Mouse (Mus musculus) midbrain, embryonic 15.5 days (tissue): Measurements from ENCODE around the gene Plac8. TPM values are rescaled to one million over a fixed set of nuclear protein-coding genes. Genes with fewer than 3 reads are reported as not detected.

Experiments used
- ATAC-seq: fragments of 200-750 bp; cut with Nextera tagmentation; replicated peaks from 2 replicates; pipeline ENCODE4 v1.8.0; 2017; ENCODE audit warnings: moderate TSS enrichment
- H3K27ac ChIP-seq: fragments of 300-500 bp; sonication (generic); 2 replicates; pipeline ENCODE4 v1.5.1; 2015; ENCODE audit warnings: mild to moderate bottlenecking, inconsistent platforms
- H3K27me3 ChIP-seq: fragments of 300-500 bp; sonication (generic); replicated peaks from 2 replicates; pipeline ENCODE4 v1.6.1; 2015; ENCODE audit warnings: inconsistent platforms
- H3K36me3 ChIP-seq: fragments of 300-500 bp; sonication (generic); replicated peaks from 2 replicates; pipeline ENCODE4 v1.6.1; 2015; ENCODE audit warnings: inconsistent platforms
- H3K4me1 ChIP-seq: fragments of 300-500 bp; sonication (generic); 2 replicates; pipeline ENCODE4 v1.6.1; 2015; ENCODE audit warnings: inconsistent platforms
- H3K4me2 ChIP-seq: fragments of 300-500 bp; sonication (generic); 2 replicates; pipeline ENCODE4 v1.6.1; 2015; ENCODE audit warnings: inconsistent platforms, mild to moderate bottlenecking, moderate library complexity
- H3K4me3 ChIP-seq: fragments of 300-500 bp; sonication (generic); 2 replicates; pipeline ENCODE4 v1.5.1; 2015; ENCODE audit warnings: mild to moderate bottlenecking, inconsistent platforms
- H3K9ac ChIP-seq: fragments of 300-500 bp; sonication (generic); 2 replicates; pipeline ENCODE4 v1.6.1; 2015; ENCODE audit warnings: mild to moderate bottlenecking, inconsistent platforms
- H3K9me3 ChIP-seq: fragments of 300-500 bp; sonication (generic); 2 replicates; pipeline ENCODE4 v1.6.1; 2016; ENCODE audit warnings: inconsistent platforms
- WGBS: fragments of 180-500 bp; shearing (Covaris S2); methylation state at CpG from one replicate; pipeline ENCODE4 v1.1.7; 2015; ENCODE audit warnings: mixed read lengths; 5-methylcytosine and 5-hydroxymethylcytosine counted together
- polyA plus RNA-seq: library from polyadenylated mRNA; unstranded; fragments of >200 nt; fragmentation: Nextera tagmentation; extraction: Ambion mirVana; gene quantifications from 2 replicates; pipeline ENCODE4 v1.2.1, GENCODE M21; 2015

Plac8 gene
- polyA plus RNA-seq, 1 experiment from 2014 or later, result 0.71 TPM

DNA sequence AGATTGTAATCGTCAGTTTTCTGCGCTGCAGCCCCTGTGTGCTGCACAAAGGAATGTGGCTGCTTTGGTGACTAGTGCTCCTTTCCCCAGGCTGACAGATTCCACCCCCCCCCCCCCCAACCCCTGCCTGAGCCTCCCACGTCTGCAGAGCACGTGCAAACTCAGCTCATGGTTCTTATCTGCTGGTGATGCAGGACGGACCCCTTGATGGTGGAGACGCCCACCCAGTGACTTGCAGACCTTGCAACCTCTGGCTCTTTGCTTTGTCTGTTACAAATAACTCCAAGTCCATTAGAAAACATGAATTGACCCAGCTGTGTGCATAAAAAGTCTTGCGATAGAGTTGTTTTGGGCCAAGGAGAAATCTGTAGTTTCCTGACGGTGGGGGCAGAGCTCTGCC is 1.3 kb downstream of the Plac8 start:
- no peak for ATAC-seq
- Histone ChIP-seq H3K9me3 (no peaks in the 10 kb centered on the region), H3K27ac (no peak overlapping the region), H3K27me3 (no peaks in the 10 kb centered on the region), H3K4me3 (no peak overlapping the region), H3K4me1 (no peaks in the 10 kb centered on the region), H3K36me3 (no peaks in the 10 kb centered on the region), H3K9ac (no peak overlapping the region), H3K4me2 (no peak overlapping the region)
- WGBS, result 43% methylated on average over 8 of the region's 8 CpGs

DNA sequence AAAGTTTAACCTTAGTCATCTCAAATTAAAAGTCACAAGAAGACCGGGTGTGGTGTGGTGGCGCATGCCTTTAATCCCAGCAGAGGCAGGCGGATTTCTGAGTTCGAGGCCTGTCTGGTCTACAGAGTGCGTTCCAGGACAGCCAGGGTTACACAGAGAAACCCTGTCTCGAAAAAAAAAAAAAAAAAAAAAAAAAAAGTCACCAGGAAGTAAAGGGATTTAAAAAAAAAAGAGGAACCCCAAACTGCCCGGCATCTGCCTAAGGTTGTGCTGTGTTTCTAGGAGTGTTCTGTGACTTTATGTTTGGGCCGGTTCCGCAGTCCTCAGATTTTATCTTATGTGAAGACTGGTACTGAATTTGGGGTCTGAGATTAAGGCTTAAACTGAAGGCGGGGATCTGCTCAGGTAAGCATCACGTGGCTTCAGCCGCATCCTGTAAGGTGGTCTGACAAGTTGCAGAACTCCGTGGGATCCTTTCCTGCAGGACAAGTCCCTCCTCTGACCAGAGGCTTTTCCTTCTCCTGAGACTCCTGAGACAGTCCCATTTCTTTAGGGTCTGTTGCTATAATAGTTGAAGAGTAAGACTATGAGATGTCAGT is 1.9 kb downstream of the Plac8 start:
- Histone ChIP-seq H3K27me3 (no peaks in the 10 kb centered on the region), H3K9me3 (no peaks in the 10 kb centered on the region), H3K9ac (no peak overlapping the region), H3K4me3 (no peak overlapping the region), H3K4me2 (no peak overlapping the region), H3K27ac (no peak overlapping the region), H3K4me1 (no peaks in the 10 kb centered on the region), H3K36me3 (no peaks in the 10 kb centered on the region)
- no peak for ATAC-seq
- 78% methylated on average over 13 of the region's 13 CpGs for WGBS

DNA sequence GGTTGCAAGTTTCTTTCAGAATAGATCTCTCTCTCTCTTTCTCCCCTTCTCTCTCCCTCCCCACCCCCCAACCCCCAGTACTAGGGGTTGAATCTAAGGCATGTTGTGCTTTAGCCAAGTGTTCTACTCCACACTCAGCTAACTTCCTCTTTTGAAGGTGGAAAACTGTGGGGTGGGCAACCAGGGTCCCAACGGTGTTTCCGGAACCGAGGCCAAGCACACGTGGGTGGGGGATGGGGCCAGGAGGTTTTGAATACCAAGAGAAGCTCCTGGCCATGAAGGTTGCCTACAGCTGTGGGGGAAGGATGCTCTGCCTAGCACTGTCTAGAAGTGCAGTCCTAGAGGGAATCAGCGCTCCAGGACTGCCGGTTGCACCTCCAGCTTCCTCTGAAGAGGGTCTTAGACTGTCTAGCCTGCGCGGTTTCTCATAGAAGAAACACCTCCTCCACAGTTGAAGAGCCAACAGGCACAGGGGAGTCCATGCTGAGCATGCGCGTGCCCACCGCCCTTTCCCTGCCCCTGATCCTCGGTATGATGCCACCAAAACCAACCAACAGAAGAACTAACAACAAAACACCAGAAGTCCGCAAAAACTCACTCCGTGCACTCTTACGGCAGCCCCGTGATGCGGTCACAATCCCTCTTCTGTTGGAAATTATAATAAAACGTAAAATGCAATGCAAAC is 2.7 kb downstream of the Plac8 start:
- ATAC-seq, result no peak
- Histone ChIP-seq H3K9me3 (no peaks in the 10 kb centered on the region), H3K4me1 (no peaks in the 10 kb centered on the region), H3K36me3 (no peaks in the 10 kb centered on the region), H3K27ac (no peak overlapping the region), H3K27me3 (no peaks in the 10 kb centered on the region), H3K4me3 (no peak overlapping the region), H3K4me2 (no peak overlapping the region), H3K9ac (no peak overlapping the region)
- WGBS, result 80% methylated on average over 18 of the region's 18 CpGs

DNA sequence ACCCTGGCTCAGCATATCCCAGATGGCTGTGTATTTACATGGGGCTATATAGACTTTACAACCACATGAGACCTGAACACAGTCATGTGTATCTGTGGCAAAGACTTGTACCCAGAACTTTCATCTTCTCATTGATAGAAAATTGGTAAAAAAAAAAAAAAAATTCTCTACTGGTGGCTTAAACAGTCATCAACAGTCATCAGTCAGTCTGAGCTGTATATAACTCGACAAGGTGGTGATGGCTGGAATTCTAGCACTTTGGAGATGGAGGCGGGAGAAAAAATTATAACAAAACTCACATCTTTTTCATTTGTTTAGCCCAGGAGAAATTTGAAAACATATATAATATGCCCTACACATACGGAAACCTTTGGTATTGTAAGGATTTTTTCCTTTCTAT is 3.2 kb downstream of the Plac8 start:
- H3K36me3 ChIP-seq, result no peaks in the 10 kb centered on the region
- no peaks in the 10 kb centered on the region for H3K27me3 ChIP-seq
- no peak for ATAC-seq
- no peaks in the 10 kb centered on the region for H3K4me1 ChIP-seq
- H3K27ac ChIP-seq, result no peak overlapping the region
- H3K9ac ChIP-seq, result no peak overlapping the region
- no peak overlapping the region for H3K4me2 ChIP-seq
- WGBS, result 90% methylated on average over 3 of the region's 3 CpGs
- H3K9me3 ChIP-seq, result no peaks in the 10 kb centered on the region
- H3K4me3 ChIP-seq, result no peak overlapping the region

DNA sequence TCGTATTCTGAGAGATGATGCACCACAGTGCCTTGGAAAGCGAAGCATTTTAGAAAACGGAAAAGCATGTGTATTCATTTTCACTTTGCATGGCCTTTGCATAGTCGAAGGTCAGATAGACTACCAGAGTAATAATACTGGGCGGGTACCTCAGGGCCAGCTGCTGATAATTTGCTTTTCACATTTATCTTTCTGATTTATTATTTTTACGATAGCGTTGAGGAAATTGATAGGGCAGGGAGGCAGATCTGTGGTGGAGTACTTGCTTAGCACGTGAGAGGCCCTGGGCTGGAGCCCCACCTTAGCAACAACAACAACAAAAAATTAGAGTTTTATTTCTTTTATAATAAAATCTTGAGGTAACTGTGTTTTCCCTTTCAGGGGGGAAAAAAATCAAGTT is 3.9 kb downstream of the Plac8 start:
- H3K9ac ChIP-seq, result no peak overlapping the region
- H3K4me3 ChIP-seq, result no peak overlapping the region
- ATAC-seq, result no peak
- no peaks in the 10 kb centered on the region for H3K4me1 ChIP-seq
- no peak overlapping the region for H3K4me2 ChIP-seq
- no peaks in the 10 kb centered on the region for H3K36me3 ChIP-seq
- H3K9me3 ChIP-seq, result no peaks in the 10 kb centered on the region
- no peaks in the 10 kb centered on the region for H3K27me3 ChIP-seq
- no peak overlapping the region for H3K27ac ChIP-seq
- 91% methylated on average over 8 of the region's 8 CpGs for WGBS

DNA sequence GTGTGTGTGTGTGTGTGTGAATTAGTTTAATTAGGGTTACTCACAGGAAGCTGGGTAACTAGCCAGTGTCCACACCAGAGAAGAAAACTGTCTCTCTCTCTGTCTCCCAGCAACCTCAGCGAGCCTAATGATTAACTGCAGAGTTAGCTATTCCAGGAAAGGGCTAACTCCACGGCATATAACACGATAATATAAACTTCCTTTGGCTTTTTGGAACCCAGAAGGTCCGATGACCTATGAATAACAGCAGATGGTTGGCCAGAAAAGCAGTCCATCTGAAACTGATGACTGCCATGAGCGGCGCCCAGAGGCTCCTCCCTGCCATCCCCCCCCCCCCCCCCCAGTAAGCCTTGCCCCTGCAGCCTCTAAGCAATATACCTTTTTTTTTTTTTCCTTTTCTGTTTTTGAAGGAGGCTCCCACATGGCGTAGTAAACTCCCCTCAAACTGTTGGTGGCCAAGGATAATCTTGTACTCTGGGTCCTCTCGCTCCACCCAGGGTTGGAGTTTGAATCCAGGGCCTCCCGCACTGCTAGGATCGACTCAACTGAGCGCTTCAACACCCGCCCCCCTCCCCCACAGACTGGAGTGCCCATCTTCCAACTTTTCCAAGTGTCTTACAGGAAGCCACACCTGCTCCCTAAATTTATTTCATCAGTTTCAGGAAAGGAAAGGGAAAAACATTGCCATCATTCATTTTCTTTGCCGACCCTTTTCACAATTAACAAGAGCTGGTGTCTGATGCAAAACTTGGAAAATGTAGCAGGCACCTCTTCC is 4.6 kb downstream of the Plac8 start:
- H3K4me3 ChIP-seq, result no peak overlapping the region
- H3K4me2 ChIP-seq, result no peak overlapping the region
- no peak overlapping the region for H3K9ac ChIP-seq
- 88% methylated on average over 13 of the region's 13 CpGs for WGBS
- H3K9me3 ChIP-seq, result no peaks in the 10 kb centered on the region
- H3K36me3 ChIP-seq, result no peaks in the 10 kb centered on the region
- H3K27ac ChIP-seq, result no peak overlapping the region
- no peaks in the 10 kb centered on the region for H3K4me1 ChIP-seq
- ATAC-seq, result no peak
- H3K27me3 ChIP-seq, result no peaks in the 10 kb centered on the region

DNA sequence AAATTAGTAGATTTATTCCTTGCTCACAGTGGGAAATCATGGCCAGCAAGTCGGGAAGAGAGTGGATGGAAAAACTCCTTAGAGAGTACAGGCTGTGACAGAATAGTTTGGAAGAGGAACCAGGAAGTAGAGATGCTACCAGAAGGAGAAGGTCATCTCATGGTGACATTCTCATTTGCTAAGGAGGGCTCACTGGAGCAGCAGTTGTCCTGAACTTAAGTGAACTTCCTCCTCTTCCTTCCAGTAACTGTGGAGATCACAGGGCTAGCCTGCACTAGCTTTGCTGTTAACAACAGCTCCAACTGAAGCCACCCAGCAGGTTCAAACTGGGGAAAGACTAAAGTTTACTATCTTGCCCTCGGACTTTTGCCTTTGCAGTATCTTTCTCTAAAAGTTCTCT is 5.2 kb downstream of the Plac8 start:
- H3K36me3 ChIP-seq, result no peaks in the 10 kb centered on the region
- H3K9ac ChIP-seq, result no peak overlapping the region
- WGBS, result 77% methylated on average over 2 of the region's 2 CpGs
- H3K27me3 ChIP-seq, result no peaks in the 10 kb centered on the region
- ATAC-seq, result no peak
- no peaks in the 10 kb centered on the region for H3K4me1 ChIP-seq
- H3K4me2 ChIP-seq, result no peak overlapping the region
- no peak overlapping the region for H3K4me3 ChIP-seq
- H3K27ac ChIP-seq, result no peak overlapping the region
- no peaks in the 10 kb centered on the region for H3K9me3 ChIP-seq

DNA sequence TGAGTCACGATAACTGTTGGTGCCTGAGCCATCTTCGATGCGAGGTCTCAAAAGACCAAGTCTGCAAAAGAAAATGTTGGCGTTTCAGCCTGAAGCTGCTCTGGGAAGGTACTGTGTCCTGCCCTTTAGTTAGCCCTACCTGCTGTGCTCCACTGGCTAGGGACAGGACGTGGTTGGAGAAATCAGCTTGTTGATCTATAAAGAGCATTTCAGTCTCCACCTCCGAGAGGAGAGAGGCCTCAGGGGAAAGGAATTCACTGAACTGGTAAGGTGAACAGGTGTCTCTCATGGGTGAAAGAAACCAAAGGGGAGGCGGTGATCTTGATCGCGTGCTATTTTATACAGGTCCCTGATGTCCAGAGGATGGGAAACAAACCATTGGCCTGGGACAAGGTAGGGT is 9.3 kb downstream of the Plac8 start:
- Histone ChIP-seq H3K9ac (no peak overlapping the region), H3K4me2 (no peak overlapping the region), H3K4me1 (no peaks in the 10 kb centered on the region), H3K4me3 (no peak overlapping the region), H3K36me3 (no peaks in the 10 kb centered on the region), H3K27me3 (no peaks in the 10 kb centered on the region), H3K9me3 (no peaks in the 10 kb centered on the region), H3K27ac (no peak overlapping the region)
- no peak for ATAC-seq
- 86% methylated on average over 9 of the region's 9 CpGs for WGBS

DNA sequence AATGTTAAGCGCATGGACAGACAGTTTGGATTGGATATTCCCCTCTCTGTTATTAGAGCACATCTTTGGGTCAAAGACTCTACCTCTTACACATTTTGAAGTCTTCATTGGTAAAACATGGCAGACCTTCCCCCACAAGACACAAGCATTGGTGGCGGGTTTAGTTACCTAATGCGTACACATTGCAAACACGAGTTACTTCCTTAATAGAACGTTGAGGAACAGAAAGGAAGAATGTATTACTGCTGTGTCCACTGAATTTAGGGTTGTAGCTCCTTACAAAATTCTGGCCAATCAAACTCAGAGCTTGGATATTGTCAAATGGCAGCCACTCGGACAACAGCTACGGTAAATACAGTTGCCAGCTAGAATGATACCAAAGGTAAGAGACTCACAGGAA is 12.7 kb downstream of the Plac8 start:
- Histone ChIP-seq H3K27me3 (no peaks in the 10 kb centered on the region), H3K4me3 (no peak overlapping the region), H3K9me3 (no peaks in the 10 kb centered on the region), H3K27ac (no peak overlapping the region), H3K9ac (no peak overlapping the region), H3K4me1 (no peaks in the 10 kb centered on the region), H3K36me3 (no peaks in the 10 kb centered on the region), H3K4me2 (no peak overlapping the region)
- ATAC-seq, result no peak
- WGBS, result 96% methylated on average over 7 of the region's 7 CpGs

DNA sequence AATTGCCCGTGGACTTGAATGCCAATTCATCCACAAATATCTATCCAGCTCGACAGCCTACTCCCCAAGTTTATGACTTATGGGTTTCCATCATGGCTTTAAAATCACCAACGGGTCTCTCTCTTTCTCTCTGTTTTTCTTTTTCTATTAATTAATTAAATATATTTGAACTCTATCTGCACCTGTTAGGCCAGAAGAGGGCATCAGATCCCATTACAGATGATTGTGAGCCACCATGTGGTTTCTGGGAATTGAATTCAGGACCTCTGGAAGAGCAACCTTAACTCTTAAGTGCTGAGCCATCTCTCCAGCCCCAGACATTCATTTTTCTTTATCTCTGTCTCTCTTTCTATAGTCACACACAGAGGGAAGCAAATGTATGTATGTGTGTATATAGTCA is 13.3 kb downstream of the Plac8 start:
- Histone ChIP-seq H3K4me1 (no peaks in the 10 kb centered on the region), H3K4me3 (no peak overlapping the region), H3K27ac (no peak overlapping the region), H3K4me2 (no peak overlapping the region), H3K9me3 (no peaks in the 10 kb centered on the region), H3K36me3 (no peaks in the 10 kb centered on the region), H3K9ac (no peak overlapping the region), H3K27me3 (no peaks in the 10 kb centered on the region)
- no peak for ATAC-seq
- WGBS, result 83% methylated on average over 3 of the region's 3 CpGs

DNA sequence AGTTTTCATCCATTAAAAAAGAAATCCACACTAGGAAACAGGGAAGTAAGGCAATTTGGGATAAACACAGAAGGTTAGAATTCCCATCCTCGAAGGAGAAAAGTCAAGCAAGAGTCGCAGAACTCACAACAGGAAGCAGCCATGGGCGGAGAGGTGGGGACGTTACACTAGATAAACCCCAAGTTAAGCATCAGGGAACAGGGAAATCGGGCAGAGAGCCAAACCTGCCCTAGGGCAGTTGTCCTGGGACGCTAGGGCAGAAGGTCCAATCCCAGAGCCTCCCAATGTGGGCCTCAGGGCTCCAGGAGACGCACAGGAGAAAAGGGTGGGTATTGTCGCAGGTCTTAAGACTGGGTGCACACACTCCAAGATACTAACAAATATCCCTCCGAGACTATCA is 14.5 kb downstream of the Plac8 start:
- Histone ChIP-seq H3K36me3 (no peaks in the 10 kb centered on the region), H3K27ac (no peak overlapping the region), H3K4me1 (no peaks in the 10 kb centered on the region), H3K9ac (no peak overlapping the region), H3K9me3 (no peaks in the 10 kb centered on the region), H3K27me3 (no peaks in the 10 kb centered on the region), H3K4me3 (no peak overlapping the region), H3K4me2 (no peak overlapping the region)
- no peak for ATAC-seq
- WGBS, result 74% methylated on average over 9 of the region's 9 CpGs

DNA sequence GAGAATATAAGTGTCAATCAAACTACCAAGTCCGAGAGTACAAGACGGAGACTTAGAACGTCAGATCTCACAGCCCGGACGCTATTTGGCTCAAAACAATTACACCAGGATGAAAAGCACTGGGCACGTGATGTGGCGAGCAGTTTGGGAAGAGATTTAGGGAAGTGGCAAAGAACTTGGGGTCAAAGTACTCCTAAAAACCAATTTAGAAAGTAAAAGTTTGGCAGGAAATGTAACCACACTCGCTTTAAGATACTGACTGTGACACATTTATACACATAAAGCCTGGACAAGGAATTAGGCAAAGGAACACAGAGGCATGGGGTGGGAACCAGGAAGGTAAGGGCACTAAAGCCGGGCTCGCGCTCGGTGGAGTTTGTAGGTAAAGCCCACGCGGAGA is 15.0 kb downstream of the Plac8 start:
- ATAC-seq, result no peak
- H3K9me3 ChIP-seq, result no peaks in the 10 kb centered on the region

DNA sequence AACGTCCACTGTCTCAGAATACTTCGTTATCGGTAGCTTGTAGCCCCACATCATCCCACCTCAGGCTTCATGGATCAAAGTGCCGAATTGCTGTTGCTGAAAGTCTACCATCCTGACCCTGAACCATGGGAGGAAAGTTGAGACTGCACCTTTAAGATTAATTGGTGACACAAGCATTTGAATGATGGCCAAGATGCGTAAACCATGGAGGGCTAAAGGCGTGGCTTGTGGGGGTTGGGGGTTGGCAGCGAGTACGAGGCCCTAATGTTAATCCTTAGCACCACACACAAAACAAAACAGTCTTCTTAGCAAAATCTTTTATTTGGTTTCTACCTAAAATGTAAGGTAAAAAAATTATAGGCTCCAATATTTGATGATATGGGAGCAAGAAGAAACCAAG is 18.6 kb downstream of the Plac8 start:
- Histone ChIP-seq H3K27ac (no peak overlapping the region), H3K9me3 (no peaks in the 10 kb centered on the region), H3K4me2 (no peak overlapping the region), H3K36me3 (peaks cover 15% of the 10 kb centered on the region; the same call in 1 of the 2 replicates), H3K4me1 (no peaks in the 10 kb centered on the region), H3K9ac (no peak overlapping the region), H3K4me3 (no peak overlapping the region), H3K27me3 (no peaks in the 10 kb centered on the region)
- no peak for ATAC-seq
- WGBS, result 57% methylated on average over 8 of the region's 8 CpGs

More for the DNA sequence above, 15.0 kb downstream of the Plac8 start:
- Histone ChIP-seq H3K9ac (no peak overlapping the region), H3K27ac (no peak overlapping the region), H3K4me3 (no peak overlapping the region), H3K4me2 (no peak overlapping the region), H3K27me3 (no peaks in the 10 kb centered on the region), H3K4me1 (no peaks in the 10 kb centered on the region), H3K36me3 (no peaks in the 10 kb centered on the region)
- WGBS, result 87% methylated on average over 14 of the region's 14 CpGs
